Mouse (Mus musculus) testis, adult 2 months (tissue): ENCODE measurements at regions not wholly inside any gene's neighbourhood (a gene's known extent, or its start where the extent isn't known, plus 50 kb on each side); places are given as distances from the start of the nearest gene placed in this dataset.

Experiments
- CTCF ChIP-seq: fragments of 200-500 bp; IDR thresholded peaks from 2 replicates; pipeline ENCODE4 v1.5.1; 2012; ENCODE audit warnings: low read depth, mild to moderate bottlenecking, inconsistent platforms, low read length, moderate library complexity; ENCODE audit not compliant: control insufficient read depth, insufficient read depth, insufficient replicate concordance
- POLR2A ChIP-seq: fragments of 200-500 bp; IDR thresholded peaks from 2 replicates; pipeline ENCODE4 v1.6.1; 2012; ENCODE audit warnings: low read depth, mild to moderate bottlenecking, inconsistent platforms, low read length, moderate library complexity; ENCODE audit not compliant: control insufficient read depth

- TF ChIP-seq CTCF, result no peak
- no peak for TF ChIP-seq POLR2A
Observed at GRCm38 (mm10) chr11:31520909-31521308, 150.8 kb downstream of the Bod1 start.
